In the genomic region with DNA sequence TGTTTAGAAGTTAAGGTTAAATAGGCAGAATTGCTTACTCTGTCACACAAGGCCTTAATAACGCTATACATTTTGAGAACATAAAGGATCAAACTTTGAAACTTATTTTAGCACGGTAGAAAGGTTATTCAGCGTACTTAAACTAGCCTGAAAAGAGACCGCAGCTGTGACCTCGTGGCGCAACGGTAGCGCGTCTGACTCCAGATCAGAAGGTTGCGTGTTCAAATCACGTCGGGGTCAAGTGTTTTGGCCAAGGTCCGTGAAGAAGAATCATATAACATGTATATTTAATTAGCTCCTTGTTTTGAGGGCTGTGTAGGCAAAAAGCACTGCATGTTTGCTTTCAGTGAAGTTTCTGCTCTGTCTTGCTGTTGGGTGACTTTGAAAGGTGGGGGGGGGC, we compare ENCODE assay signal across 1 mouse cellular context.
TF ChIP-seq lines count a peak whose summit lies in the region.

No protein-coding gene starts in this region.

TF ChIP-seq in CH12.LX, 34 proteins besides CTCF, POLR2A, EP300 and RAD21:
- no peak for TF ChIP-seq USF2 (conservative IDR thresholded peaks at IDR 0.05; ENCODE audit: low read depth, low read length)
- no peak for TF ChIP-seq CHD2 (IDR thresholded peaks at IDR 0.05; ENCODE audit: low read length)
- TF ChIP-seq ETS1 (conservative IDR thresholded peaks at IDR 0.05; ENCODE audit: low read depth, low read length): no peak
- TF ChIP-seq CHD1 (IDR thresholded peaks at IDR 0.05; ENCODE audit: low read depth, low read length): 0 out of 2 replicates have a peak, but pooled peaks have one; percentile 34
- no peak for TF ChIP-seq IRF4 (IDR thresholded peaks at IDR 0.05; ENCODE audit: low read depth, low read length)
- 0 out of 2 replicates have a peak, but pooled peaks have one; percentile 5 for TF ChIP-seq SIN3A (IDR thresholded peaks at IDR 0.05; ENCODE audit: low read length)
- TF ChIP-seq KAT2A (IDR thresholded peaks at IDR 0.05; ENCODE audit: insufficient replicate concordance, low read length): peak; percentile 70; the same call in 1 of the 2 replicates
- no peak for TF ChIP-seq ZNF384 (IDR thresholded peaks at IDR 0.05; ENCODE audit: low read depth, low read length)
- peak; percentile 92 for TF ChIP-seq MAFK (IDR thresholded peaks at IDR 0.05; ENCODE audit: insufficient replicate concordance, low read length)
- 0 out of 2 replicates have a peak, but pooled peaks have one; percentile 66 for TF ChIP-seq E2F4 (IDR thresholded peaks at IDR 0.05; ENCODE audit: insufficient replicate concordance, low read depth, low read length)
- TF ChIP-seq ELF1 (IDR thresholded peaks at IDR 0.05; ENCODE audit: low read depth, low read length): peak; percentile 94
- TF ChIP-seq HCFC1 (IDR thresholded peaks at IDR 0.05; ENCODE audit: low read depth, low read length): no peak; the same call in 1 of the 2 replicates
- TF ChIP-seq NRF1 (IDR thresholded peaks at IDR 0.05; ENCODE audit: low read depth, low read length): peak; percentile 49; the same call in 1 of the 2 replicates
- no peak for TF ChIP-seq ZKSCAN1 (IDR thresholded peaks at IDR 0.05; ENCODE audit: borderline replicate concordance, low read depth, low read length)
- TF ChIP-seq TBP (conservative IDR thresholded peaks at IDR 0.05; ENCODE audit: low read depth, low read length): peak; percentile 100
- TF ChIP-seq RCOR1 (conservative IDR thresholded peaks at IDR 0.05; ENCODE audit: low read depth, low read length): no peak
- TF ChIP-seq POLR2AphosphoS2 (IDR thresholded peaks at IDR 0.05; ENCODE audit: low read depth, low read length): no peak
